Mouse (Mus musculus) mouse embryonic stem cell (cell line): ENCODE data around the gene Efcab3.

ENCODE experiments used
- in situ Hi-C, 2 experiments: fragments of 300-500 bp; cut with MboI; formaldehyde crosslinking; loops; 1 replicate in 1 of 2; 3 replicates in 1 of 2; pipeline ENCODE4 v1.14.3; 2019 to 2020; ENCODE audit warnings: low sequenced_read_pairs in 2 of 2, low pct_unique_long_range_greater_than_20kb in 1 of 2, mixed read lengths in 1 of 2; ENCODE audit not compliant: unreplicated experiment in 1 of 2

The Efcab3 gene

DNA sequence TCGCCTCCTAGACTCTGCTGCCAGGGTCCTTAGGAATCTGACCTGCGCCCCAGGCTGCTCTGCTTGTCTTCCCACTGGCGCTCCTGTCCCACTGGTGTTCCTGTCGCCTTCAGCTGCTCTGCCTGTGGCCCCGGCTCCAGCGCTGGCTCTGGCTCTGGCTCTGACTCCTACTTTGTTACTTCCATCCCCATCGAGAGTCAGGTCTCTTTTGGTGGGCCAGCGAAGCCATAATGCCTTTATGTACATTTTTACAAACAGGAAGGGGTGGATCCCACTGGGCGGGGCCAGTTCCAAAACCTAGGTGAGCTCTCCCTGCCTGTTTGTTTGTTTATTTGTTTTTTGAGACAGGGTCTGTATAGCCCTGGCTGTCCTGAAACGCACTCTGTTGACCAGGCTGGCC lies 103.4 kb downstream of the Efcab3 start:
- in situ Hi-C loops, result loop anchor here (25.0 kb wide), 1 partner anchor 879 kb away; no protein-coding TSS in a partner anchor
